In genomic region chr7:46586621-46587216, GRCm38 (mm10) we compare ENCODE assay signal across 14 mouse cellular contexts. TPM values are rescaled to one million over a fixed set of nuclear protein-coding genes. Genes with fewer than 3 reads are reported as not detected.
DNase-seq lines count a peak whose midpoint lies in the region; ATAC-seq and TF ChIP-seq lines count a peak whose summit lies in the region.
"Had no signal": no experiment of that assay in that cellular context is flagged by ENCODE, and none has a peak within 500 bp of the region (broad histone marks: within the 10 kb centered on the region; RNA-seq: fewer than 3 reads in every experiment).

No protein-coding gene starts in this region.

- TF ChIP-seq EP300 in heart, postnatal 0 days (IDR thresholded peaks at IDR 0.05; ENCODE audit: low read depth), result no peak

- no peak for ATAC-seq in cerebellum, adult (ENCODE audit: insufficient number of reproducible peaks, low FRiP score, low TSS enrichment)
- no peak for ATAC-seq in heart, embryonic 14.5 days (ENCODE audit: insufficient number of reproducible peaks, insufficient read depth, low FRiP score, low read depth)
- no peak for ATAC-seq in heart, postnatal 0 days (ENCODE audit: insufficient read depth, low read depth)
- no peak for ATAC-seq in erythroblast, adult 5-6 weeks (replicated peaks; ENCODE audit: low FRiP score, poor library complexity, severe bottlenecking)
- no peak for ATAC-seq in forebrain, embryonic 12.5 days (ENCODE audit: low FRiP score)

- whole genome bisulfite sequencing in heart, embryonic 14.5 days, result 74% methylated on average over 10 of the region's 10 CpGs
- 70% methylated on average over 10 of the region's 10 CpGs for WGBS in heart, postnatal 0 days
- 86% methylated on average over 10 of the region's 10 CpGs for WGBS in forebrain, embryonic 12.5 days

- no peak for TF ChIP-seq CTCF in heart, postnatal 0 days (IDR thresholded peaks at IDR 0.05; ENCODE audit: low read depth)

- H3K4me2 ChIP-seq in heart, embryonic 14.5 days (ENCODE audit: low read length), result peak overlapping the region; percentile 46
- no peak overlapping the region; the same call in 1 of the 2 replicates for H3K4me2 ChIP-seq in heart, postnatal 0 days (ENCODE audit: low read depth, low read length)
- no peak overlapping the region for H3K4me2 ChIP-seq in forebrain, embryonic 12.5 days
- H3K4me2 ChIP-seq: limb, embryonic 15.5 days; lung, embryonic 14.5 days; stomach, embryonic 15.5 days had no signal

- no peak overlapping the region for H3K4me3 ChIP-seq in heart, embryonic 14.5 days (ENCODE audit: control insufficient read depth in 1 of 2, insufficient read depth in 1 of 2, low read depth in 1 of 2, low read length in 2 of 2)
- no peak overlapping the region for H3K4me3 ChIP-seq in heart, postnatal 0 days (ENCODE audit: low read depth, low read length)
- no peak overlapping the region for H3K4me3 ChIP-seq in forebrain, embryonic 12.5 days (replicated peaks)
- H3K4me3 ChIP-seq: limb, embryonic 15.5 days; stomach, embryonic 15.5 days had no signal

- H3K36me3 ChIP-seq in heart, embryonic 14.5 days (ENCODE audit: control insufficient read depth, insufficient read depth, low read length), result no peaks in the 10 kb centered on the region
- H3K36me3 ChIP-seq in heart, postnatal 0 days (replicated peaks; ENCODE audit: control insufficient read depth, insufficient read depth, low read length), result no peaks in the 10 kb centered on the region
- H3K36me3 ChIP-seq in forebrain, embryonic 12.5 days (replicated peaks), result no peaks in the 10 kb centered on the region; the same call in 1 of the 2 replicates
- H3K36me3 ChIP-seq: limb, embryonic 15.5 days; stomach, embryonic 15.5 days had no signal

- DNase-seq in cerebellum, adult 11-12 months, result peak; percentile 58
- DNase-seq in heart, adult 8-10 months (ENCODE audit: low spot score), result no peak
- peak; percentile 54 for DNase-seq in A20 (ENCODE audit: low read depth, low spot score)
- DNase-seq in heart, postnatal 0 days (ENCODE audit: low spot score), result peak; percentile 9
- DNase-seq: adrenal gland, postnatal 36 days; kidney, postnatal 10 days; layer of hippocampus, postnatal 36 days; lung, embryonic 14.5 days had no signal

- H3K27ac ChIP-seq in heart, embryonic 14.5 days (replicated peaks in 1 of 2; ENCODE audit: control insufficient read depth in 1 of 2, insufficient read depth in 1 of 2, low read depth in 2 of 2, low read length in 2 of 2), result peak overlapping the region; percentile 51 to 59
- H3K27ac ChIP-seq in heart, postnatal 0 days (ENCODE audit: low read depth), result peak overlapping the region; percentile 41; the same call in 1 of the 2 replicates
- no peak overlapping the region for H3K27ac ChIP-seq in forebrain, embryonic 12.5 days
- H3K27ac ChIP-seq: limb, embryonic 15.5 days; stomach, embryonic 15.5 days had no signal

- H3K9ac ChIP-seq in heart, embryonic 14.5 days (ENCODE audit: low read length), result 0 out of 2 replicates have a peak overlapping the region, but pooled peaks have one; percentile 1
- H3K9ac ChIP-seq in heart, postnatal 0 days (replicated peaks; ENCODE audit: low read depth, low read length), result no peak overlapping the region
- H3K9ac ChIP-seq in forebrain, embryonic 12.5 days, result no peak overlapping the region
- H3K9ac ChIP-seq: limb, embryonic 15.5 days; lung, embryonic 14.5 days; stomach, embryonic 15.5 days had no signal

- no peaks in the 10 kb centered on the region for H3K9me3 ChIP-seq in heart, embryonic 14.5 days (ENCODE audit: control insufficient read depth, low read length)
- H3K9me3 ChIP-seq in heart, postnatal 0 days (replicated peaks; ENCODE audit: control insufficient read depth, low read length), result no peaks in the 10 kb centered on the region
- no peaks in the 10 kb centered on the region for H3K9me3 ChIP-seq in forebrain, embryonic 12.5 days
- H3K9me3 ChIP-seq: limb, embryonic 15.5 days; stomach, embryonic 15.5 days had no signal

- no peaks in the 10 kb centered on the region for H3K27me3 ChIP-seq in heart, embryonic 14.5 days (ENCODE audit: control insufficient read depth, insufficient read depth, low read length)
- no peaks in the 10 kb centered on the region for H3K27me3 ChIP-seq in heart, postnatal 0 days (ENCODE audit: control insufficient read depth, insufficient read depth, low read length)
- H3K27me3 ChIP-seq in forebrain, embryonic 12.5 days, result no peaks in the 10 kb centered on the region
- H3K27me3 ChIP-seq: limb, embryonic 15.5 days; stomach, embryonic 15.5 days had no signal

- peaks cover 11 to 16% of the 10 kb centered on the region in 2 experiments for H3K4me1 ChIP-seq in heart, embryonic 14.5 days (ENCODE audit: control insufficient read depth in 2 of 2, insufficient read depth in 2 of 2, low read length in 2 of 2)
- peaks cover 9% of the 10 kb centered on the region; the same call in 1 of the 2 replicates for H3K4me1 ChIP-seq in heart, postnatal 0 days (ENCODE audit: control insufficient read depth, insufficient read depth)
- H3K4me1 ChIP-seq in forebrain, embryonic 12.5 days, result no peaks in the 10 kb centered on the region; the same call in 1 of the 2 replicates
- H3K4me1 ChIP-seq: limb, embryonic 15.5 days; stomach, embryonic 15.5 days had no signal

RNA-seq across cellular contexts. Expression of gene Sergef, which starts 52.9 kb away (rescaled TPM):
- polyA plus RNA-seq in heart, embryonic 14.5 days (2014; fragmentation: Nextera tagmentation; extraction: Ambion mirVana), result 10.5 and 10.7 TPM in 2 replicates
- 1 to 10 TPM; 3.9 to 6.9 (median 5.0) TPM for total RNA-seq in heart, adult 8-10 months (2022)
- 7.9 and 9.8 TPM in 2 replicates for total RNA-seq in heart, postnatal 0 days (2014; rRNA removed; ENCODE audit: low replicate concordance)
- 7.5 and 7.7 TPM in 2 replicates for polyA plus RNA-seq in heart, postnatal 0 days (2015; fragmentation: Nextera tagmentation; extraction: Ambion mirVana)
- not detected in 2 replicates for total RNA-seq in erythroblast, adult 5-6 weeks (2015; ENCODE audit: low replicate concordance)
- 0.43 TPM in 1 of 2 replicates, not detected in the other for total RNA-seq in erythroblast, adult 5-6 weeks (2017; ENCODE audit: low replicate concordance)
- 19.0 and 19.6 TPM in 2 replicates for polyA plus RNA-seq in forebrain, embryonic 12.5 days (2016; fragmentation: Nextera tagmentation; extraction: Ambion mirVana)
